Mouse (Mus musculus) limb, embryonic 14.5 days (tissue): ENCODE measurements around the gene Slc10a6. TPM values are rescaled to one million over a fixed set of nuclear protein-coding genes. Genes with fewer than 3 reads are reported as not detected.

Experiments
- ATAC-seq: fragments of 200-750 bp; cut with Nextera tagmentation; 2 replicates; pipeline ENCODE4 v1.8.0; 2017; ENCODE audit warnings: low read depth, moderate number of reproducible peaks, moderate TSS enrichment; ENCODE audit not compliant: low FRiP score
- DNase-seq: peaks from one replicate; pipeline ENCODE4 v3.0.0-alpha.2; 2015; ENCODE audit warnings: low spot score
- H3K27ac ChIP-seq: fragments of 300-500 bp; sonication (generic); replicated peaks from 2 replicates; pipeline ENCODE4 v1.5.1; 2014; ENCODE audit warnings: low read depth, mild to moderate bottlenecking, low read length, moderate library complexity, mixed read lengths
- H3K27me3 ChIP-seq: fragments of 300-500 bp; sonication (generic); 2 replicates; pipeline ENCODE4 v1.6.1; 2014; ENCODE audit warnings: low read length, mixed read lengths; ENCODE audit not compliant: control insufficient read depth, insufficient read depth
- H3K36me3 ChIP-seq: fragments of 300-500 bp; sonication (generic); 2 replicates; pipeline ENCODE4 v1.6.1; 2014; ENCODE audit warnings: mild to moderate bottlenecking, low read length, moderate library complexity, mixed read lengths; ENCODE audit not compliant: control insufficient read depth, insufficient read depth
- H3K4me1 ChIP-seq: fragments of 300-500 bp; sonication (generic); 2 replicates; pipeline ENCODE4 v1.6.1; 2014; ENCODE audit warnings: antibody characterized with exemption, low read length, mixed read lengths; ENCODE audit not compliant: control insufficient read depth, insufficient read depth
- H3K4me2 ChIP-seq: fragments of 300-500 bp; sonication (generic); replicated peaks from 2 replicates; pipeline ENCODE4 v1.6.1; 2014; ENCODE audit warnings: low read depth, mild to moderate bottlenecking, low read length, moderate library complexity; ENCODE audit not compliant: severe bottlenecking
- H3K4me3 ChIP-seq: fragments of 300-500 bp; sonication (generic); replicated peaks from 2 replicates; pipeline ENCODE4 v1.5.1; 2014; ENCODE audit warnings: low read length
- H3K9ac ChIP-seq: fragments of 300-500 bp; sonication (generic); 2 replicates; pipeline ENCODE4 v1.6.1; 2014; ENCODE audit warnings: mild to moderate bottlenecking, low read depth, low read length, moderate library complexity; ENCODE audit not compliant: severe bottlenecking
- H3K9me3 ChIP-seq: fragments of 300-500 bp; sonication (generic); 2 replicates; pipeline ENCODE4 v1.6.1; 2016; ENCODE audit warnings: low read length; ENCODE audit not compliant: control insufficient read depth
- POLR2A ChIP-seq: fragments of 200-500 bp; IDR thresholded peaks from 2 replicates; pipeline ENCODE4 v1.8.0; 2012; ENCODE audit warnings: inconsistent platforms, mild to moderate bottlenecking, moderate library complexity, borderline replicate concordance; ENCODE audit not compliant: insufficient read depth, insufficient read length; ENCODE audit errors: extremely low read depth
- WGBS: fragments of 180-500 bp; shearing (Covaris S2); extraction: QIAGEN DNeasy Blood & Tissue Kit; methylation state at CpG from one replicate; pipeline ENCODE4 v1.1.7; 2014; 5-methylcytosine and 5-hydroxymethylcytosine counted together
- polyA plus RNA-seq, 2 experiments: library from polyadenylated mRNA; depleted of rRNA in 1 of 2; stranded (reverse) in 1 of 2; unstranded in 1 of 2; fragments of >200 nt; fragmentation: Nextera tagmentation in 1 of 2; extraction: Ambion mirVana in 1 of 2; gene quantifications; 2 replicates each; pipeline versions ENCODE4 v1.2.1 to v1.2.3; 2012 to 2014

Slc10a6 gene
- polyA plus RNA-seq, 2 experiments: 0.47 to 0.89 TPM

DNA sequence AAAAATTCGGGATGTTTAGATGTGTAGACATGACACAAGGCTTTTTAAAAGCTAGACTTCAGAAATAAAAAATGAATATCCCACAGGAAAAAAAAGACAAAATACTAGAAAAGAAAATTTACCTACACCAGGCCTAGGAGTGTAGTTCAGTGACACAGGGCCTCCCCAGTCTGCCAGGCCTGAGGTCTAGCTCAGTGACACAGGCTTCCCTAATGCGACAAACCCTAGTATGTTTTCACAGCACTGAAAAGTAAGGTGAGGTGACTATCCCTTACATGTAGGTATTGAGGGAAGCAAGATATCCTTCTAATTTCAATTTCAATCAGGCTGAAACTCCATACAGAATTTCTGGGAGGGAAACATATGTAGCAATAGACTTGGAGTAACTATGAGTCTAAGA, 8.0 kb upstream of the Slc10a6 start:
- no peak for TF ChIP-seq POLR2A
- 75% methylated on average over 2 of the region's 2 CpGs for WGBS
- Histone ChIP-seq H3K36me3 (no peaks in the 10 kb centered on the region), H3K4me1 (no peaks in the 10 kb centered on the region), H3K27me3 (no peaks in the 10 kb centered on the region), H3K9ac (no peak overlapping the region), H3K27ac (no peak overlapping the region), H3K4me2 (no peak overlapping the region), H3K4me3 (no peak overlapping the region), H3K9me3 (no peaks in the 10 kb centered on the region)
- DNase-seq: no peak
- no peak for ATAC-seq

DNA sequence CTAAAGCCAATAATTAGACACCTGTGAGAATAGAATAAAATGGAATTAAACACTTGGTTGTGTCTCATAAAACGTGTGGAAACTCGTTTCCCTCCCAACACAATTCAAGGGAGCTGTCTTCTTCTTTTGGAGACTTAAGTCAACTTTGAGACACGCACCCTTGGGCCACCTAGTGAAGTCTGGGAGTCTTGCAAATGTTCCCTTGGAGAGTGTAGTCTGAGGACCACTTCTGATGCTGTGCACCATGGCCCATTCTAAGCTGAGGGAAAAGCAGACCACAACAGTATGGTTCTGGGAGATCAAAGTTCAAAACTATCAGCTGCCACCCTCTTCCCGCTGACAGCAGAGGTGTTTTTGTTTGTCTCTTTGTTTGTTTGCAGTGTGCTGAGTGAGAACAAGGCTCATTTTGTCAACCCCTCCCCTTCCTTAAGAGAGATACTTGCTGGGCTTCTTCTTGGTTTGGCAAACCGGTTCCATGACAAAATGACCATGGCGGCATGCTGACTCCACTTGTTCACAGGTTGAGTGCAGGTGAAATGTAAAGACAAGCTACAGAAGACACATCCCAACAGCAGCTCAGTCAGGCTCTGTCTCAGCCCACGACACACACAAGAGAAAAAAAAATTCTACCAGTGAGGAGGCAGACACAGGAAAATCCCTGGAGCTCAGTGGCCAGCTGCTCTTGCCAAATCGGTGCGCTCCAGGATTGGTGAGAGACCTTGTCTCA, 814 bp upstream of the Slc10a6 start:
- no peak for ATAC-seq
- Histone ChIP-seq H3K4me3 (no peak overlapping the region), H3K36me3 (no peaks in the 10 kb centered on the region), H3K9ac (no peak overlapping the region), H3K27me3 (no peaks in the 10 kb centered on the region), H3K9me3 (no peaks in the 10 kb centered on the region), H3K27ac (no peak overlapping the region), H3K4me2 (no peak overlapping the region), H3K4me1 (0 out of 2 replicates have a peak, but pooled peaks cover 5% of the 10 kb centered on the region)
- no peak for DNase-seq
- no peak for TF ChIP-seq POLR2A
- WGBS: 68% methylated on average over 9 of the region's 9 CpGs

DNA sequence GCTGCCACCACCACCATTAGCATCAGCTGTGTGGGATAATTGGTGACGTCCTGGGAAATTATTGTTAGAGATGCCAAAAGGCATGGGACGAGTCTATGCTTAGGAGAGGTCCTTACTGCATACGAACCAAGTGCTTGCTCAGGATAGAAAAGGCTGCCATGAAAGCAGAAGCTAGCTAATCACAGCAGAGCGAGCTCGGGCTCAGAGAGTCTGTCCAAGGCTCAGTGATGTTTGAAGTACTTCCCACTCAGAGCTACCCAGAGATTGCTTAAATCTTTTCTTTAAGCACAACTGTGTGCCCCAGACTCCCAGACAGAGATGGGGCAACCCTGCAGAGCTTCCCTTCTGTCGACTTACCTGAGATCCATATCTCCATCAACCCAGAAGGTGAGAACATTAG, 704 bp downstream of the Slc10a6 start:
- no peak for ATAC-seq
- 81% methylated on average over 6 of the region's 6 CpGs for WGBS
- TF ChIP-seq POLR2A: no peak
- Histone ChIP-seq H3K27ac (no peak overlapping the region), H3K4me3 (no peak overlapping the region), H3K9ac (no peak overlapping the region), H3K36me3 (no peaks in the 10 kb centered on the region), H3K27me3 (no peaks in the 10 kb centered on the region), H3K4me1 (0 out of 2 replicates have a peak, but pooled peaks cover 5% of the 10 kb centered on the region), H3K9me3 (no peaks in the 10 kb centered on the region), H3K4me2 (no peak overlapping the region)
- no peak for DNase-seq

DNA sequence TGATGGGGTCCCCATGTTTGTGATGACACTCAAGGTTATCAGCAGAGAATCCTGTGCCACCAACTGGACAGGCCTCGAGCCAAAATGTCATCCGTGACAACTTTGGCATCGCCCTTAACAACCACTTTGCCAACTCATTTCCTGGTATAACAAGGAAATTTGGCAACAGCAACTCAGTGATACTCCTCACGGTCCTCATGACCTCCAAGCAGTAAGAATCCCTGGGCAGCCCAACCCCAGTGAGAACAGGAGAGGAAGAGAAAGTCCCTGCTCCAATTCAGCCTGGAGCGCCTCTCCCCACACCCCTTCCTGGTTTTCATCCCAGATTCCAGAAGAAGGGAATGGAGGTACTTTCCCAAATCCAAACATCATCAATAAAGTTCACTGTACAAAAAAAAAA, 4.4 kb downstream of the Slc10a6 start:
- whole genome bisulfite sequencing: 94% methylated on average over 5 of the region's 5 CpGs
- H3K9ac ChIP-seq: no peak overlapping the region
- ATAC-seq (no peak), DNase-seq (no peak)
- peaks cover 11% of the 10 kb centered on the region for H3K4me1 ChIP-seq
- TF ChIP-seq POLR2A: no peak
- H3K27ac ChIP-seq: no peak overlapping the region
- no peak overlapping the region for H3K4me2 ChIP-seq
- H3K4me3 ChIP-seq: no peak overlapping the region
- H3K9me3 ChIP-seq: no peaks in the 10 kb centered on the region
- no peaks in the 10 kb centered on the region for H3K27me3 ChIP-seq
- H3K36me3 ChIP-seq: no peaks in the 10 kb centered on the region

DNA sequence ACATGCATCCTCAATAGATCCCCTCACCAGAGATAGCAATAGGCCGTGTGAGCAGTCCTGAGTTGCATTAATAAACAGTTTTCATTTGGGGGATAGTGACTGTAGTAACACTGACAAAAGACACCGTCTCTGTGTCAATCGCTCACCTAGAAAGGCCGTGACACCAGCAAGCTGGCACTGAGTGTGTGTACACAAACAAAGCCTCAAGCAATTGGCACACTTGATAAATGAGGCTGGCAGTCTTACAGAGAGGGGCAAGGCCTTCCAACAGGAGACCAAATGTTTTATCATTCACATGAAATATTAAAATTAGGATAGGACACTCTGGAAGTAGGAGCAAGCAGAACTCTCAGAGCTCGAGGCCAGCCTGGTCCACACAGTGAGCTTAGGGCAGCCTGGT, 6.9 kb downstream of the Slc10a6 start:
- Histone ChIP-seq H3K9ac (no peak overlapping the region), H3K27me3 (no peaks in the 10 kb centered on the region), H3K9me3 (no peaks in the 10 kb centered on the region), H3K27ac (no peak overlapping the region), H3K4me1 (peaks cover 6% of the 10 kb centered on the region), H3K4me3 (no peak overlapping the region), H3K36me3 (no peaks in the 10 kb centered on the region), H3K4me2 (no peak overlapping the region)
- WGBS: 91% methylated on average over 5 of the region's 5 CpGs
- ATAC-seq (no peak), DNase-seq (no peak)
- TF ChIP-seq POLR2A: no peak
